Mouse (Mus musculus): ENCODE data around the gene Slc22a23.
"Not testable (repeated sequence)": the region's sequence is repeated elsewhere in the genome, so short reads cannot be mapped to it uniquely, and the experiment has no call there.

Gene Slc22a23

GRCm38 (mm10) chr13:34345128-34346085 is at the start of gene Slc22a23:
Slc22a23 (minus strand) TSS chr13:34345182.
- DNase-seq (ENCODE audit: low spot score in 2 of 2): peak in 1 of 2 experiments; percentile 70

- DNase-seq (ENCODE audit: low spot score in 2 of 2): not testable (repeated sequence)
These were observed 49.3 kb upstream of the Slc22a23 start for GRCm38 (mm10) chr13:34394305-34394704.

- no peak for DNase-seq (ENCODE audit: low spot score in 2 of 2)
These were observed 47.4 kb upstream of the Slc22a23 start for GRCm38 (mm10) chr13:34392376-34392775.

DNA sequence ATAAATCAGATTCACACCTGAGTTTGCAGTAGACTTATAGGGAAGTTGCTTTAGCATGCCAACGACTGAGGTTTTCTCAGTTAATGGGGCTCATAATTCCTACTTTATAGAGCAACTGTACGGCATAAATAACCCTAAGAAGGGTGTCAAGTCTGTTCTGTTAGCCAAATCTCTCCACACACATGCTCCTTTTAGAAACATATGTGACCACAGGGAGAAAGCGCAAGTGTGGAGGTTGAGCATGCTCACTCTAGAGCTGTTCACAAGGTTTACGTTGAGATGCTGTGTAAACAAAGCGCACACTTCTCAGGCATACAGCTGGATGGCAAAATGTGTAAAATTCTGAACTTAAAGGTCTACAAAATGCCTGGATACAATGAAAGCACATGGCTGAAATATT is 43.2 kb upstream of the Slc22a23 start:
- no peak for DNase-seq (ENCODE audit: low spot score in 2 of 2)

- DNase-seq (ENCODE audit: low spot score in 2 of 2): no peak
These were observed 38.4 kb upstream of the Slc22a23 start for GRCm38 (mm10) chr13:34383416-34383815.

DNA sequence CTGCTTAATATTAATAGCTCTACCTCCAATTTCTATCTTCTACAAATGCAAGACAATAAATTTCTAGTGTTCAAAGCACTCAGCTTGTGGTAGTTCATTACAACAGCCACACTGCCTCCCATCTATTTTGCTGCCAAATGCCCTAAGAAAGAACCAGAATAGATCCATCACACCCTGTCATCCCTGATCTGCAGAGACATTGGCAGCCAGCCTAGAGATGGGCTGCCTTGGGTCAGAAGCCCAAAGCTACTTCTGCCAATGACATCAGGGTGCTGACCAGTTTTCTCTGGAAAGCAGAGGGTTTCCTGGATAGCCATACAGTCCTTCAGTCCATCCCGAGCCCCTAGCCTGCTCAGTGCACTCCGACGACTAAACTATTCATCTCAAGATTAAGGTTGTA is 33.9 kb upstream of the Slc22a23 start:
- DNase-seq (ENCODE audit: low spot score in 2 of 2): no peak

- DNase-seq (ENCODE audit: low spot score in 2 of 2): peak; percentile 43 to 55
These were observed 30.2 kb upstream of the Slc22a23 start for GRCm38 (mm10) chr13:34375145-34375544.

- no peak for DNase-seq (ENCODE audit: low spot score in 2 of 2)
These were observed 28.0 kb upstream of the Slc22a23 start for GRCm38 (mm10) chr13:34372870-34373478.

GRCm38 (mm10) chr13:34371951-34372869 is 27.2 kb upstream of the Slc22a23 start:
- peak in 1 of 2 experiments; percentile 39 for DNase-seq (ENCODE audit: low spot score in 2 of 2)

- DNase-seq (ENCODE audit: low spot score in 2 of 2): no peak
These were observed 25.4 kb upstream of the Slc22a23 start for GRCm38 (mm10) chr13:34370281-34370825.

DNA sequence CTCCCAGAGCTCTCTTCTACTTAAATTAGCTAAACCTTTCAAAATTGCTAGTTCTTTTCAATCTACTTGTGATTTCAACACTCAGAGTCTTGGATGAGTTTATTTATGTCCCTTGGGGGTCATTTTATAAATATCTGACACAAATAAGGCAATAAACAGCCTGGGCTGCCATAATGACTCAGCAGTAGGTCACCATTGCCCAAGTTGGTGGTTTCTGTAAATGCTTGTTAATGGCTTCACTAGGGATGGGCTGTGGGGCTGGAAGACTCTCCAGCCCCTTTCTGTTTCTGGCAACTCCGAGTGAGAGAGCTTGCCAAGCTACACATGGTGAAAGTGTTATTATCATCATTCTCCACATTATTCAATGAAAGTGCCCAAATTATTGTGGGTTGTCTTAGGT is 20.2 kb upstream of the Slc22a23 start:
- DNase-seq (ENCODE audit: low spot score in 2 of 2): no peak

DNA sequence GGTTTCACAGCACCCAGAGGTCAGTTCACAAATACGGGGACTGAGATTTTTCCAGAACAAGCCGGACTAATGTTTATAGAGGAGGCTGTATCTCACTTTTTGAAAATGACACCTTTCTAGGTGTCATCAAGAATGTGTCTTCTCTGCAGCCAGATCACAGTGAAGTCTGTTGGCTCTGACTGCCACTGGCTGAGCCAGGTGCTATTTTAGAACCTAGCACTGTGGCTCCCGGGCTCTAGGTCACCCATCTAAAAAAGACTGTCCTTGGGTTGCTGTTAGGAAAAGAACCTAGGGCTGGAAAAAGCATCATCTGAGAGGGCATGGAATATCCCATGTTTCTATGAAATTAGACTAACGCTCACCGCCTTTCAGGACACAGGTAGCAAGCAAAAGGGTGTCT is 10.7 kb upstream of the Slc22a23 start:
- DNase-seq (ENCODE audit: low spot score in 2 of 2): no peak

DNA sequence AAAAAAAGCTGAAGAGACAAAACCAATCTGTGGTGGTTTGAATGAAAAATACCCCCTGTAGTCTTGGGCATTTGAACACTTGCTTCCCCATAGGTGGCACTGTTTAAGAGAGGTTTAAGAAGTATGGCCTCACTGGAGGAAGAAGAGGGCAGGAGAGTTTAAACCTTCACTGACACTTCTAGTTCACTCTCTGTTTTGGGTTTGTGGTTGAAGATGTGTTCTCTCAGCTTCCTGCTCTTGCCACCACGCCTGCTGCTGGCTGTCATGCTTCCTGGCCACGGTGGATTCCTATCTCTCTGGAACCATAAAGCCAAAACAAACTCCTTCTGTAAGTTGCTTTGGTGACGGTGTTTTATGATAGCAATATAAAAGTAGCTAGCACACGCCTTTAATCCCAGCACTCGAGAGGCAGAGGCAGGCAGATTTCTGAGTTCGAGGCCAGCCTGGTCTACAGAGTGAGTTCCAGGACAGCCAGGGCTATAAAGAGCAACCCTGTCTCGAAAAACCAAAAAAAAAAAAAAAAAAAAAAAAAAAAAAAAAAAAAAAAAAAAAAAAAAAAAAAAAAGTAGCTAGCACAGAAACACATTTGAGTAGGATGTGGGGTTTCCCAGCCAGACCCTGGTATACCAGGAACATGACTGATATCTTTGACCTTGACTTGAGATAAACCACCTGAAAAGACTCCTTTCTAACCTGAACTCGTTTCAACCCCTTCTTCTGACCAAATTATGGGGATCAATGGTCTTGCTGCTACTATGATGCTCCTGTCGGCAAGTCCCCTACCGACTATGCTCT is 10.0 kb upstream of the Slc22a23 start:
- DNase-seq (ENCODE audit: low spot score in 2 of 2): no peak

DNA sequence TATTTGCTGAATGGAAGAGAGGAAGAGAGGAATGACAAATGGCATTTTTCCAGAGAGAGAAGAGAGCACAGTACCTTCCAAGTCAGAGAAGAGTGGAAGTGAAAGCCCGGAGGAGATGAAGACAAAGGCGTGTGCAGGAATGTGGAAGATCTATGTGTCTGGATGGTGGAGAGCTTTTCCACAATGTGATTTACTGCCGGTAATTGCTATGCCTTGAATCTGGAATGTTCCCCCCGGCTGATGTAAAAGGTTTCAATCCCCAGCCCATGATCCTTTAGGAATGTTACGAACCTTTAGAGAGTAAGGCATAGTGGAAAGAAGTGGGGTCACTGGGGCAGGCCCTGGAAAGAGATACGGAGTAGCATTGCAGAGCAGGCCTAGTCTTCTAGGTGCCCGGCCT is 8.3 kb upstream of the Slc22a23 start:
- DNase-seq (ENCODE audit: low spot score in 2 of 2): no peak

- DNase-seq (ENCODE audit: low spot score in 2 of 2): no peak
These were observed 6.5 kb upstream of the Slc22a23 start for GRCm38 (mm10) chr13:34351437-34351836.

GRCm38 (mm10) chr13:34347960-34348889 is 3.2 kb upstream of the Slc22a23 start:
- DNase-seq (ENCODE audit: low spot score in 2 of 2): no peak

- DNase-seq (ENCODE audit: low spot score in 2 of 2): no peak
These were observed 1.8 kb upstream of the Slc22a23 start for GRCm38 (mm10) chr13:34346748-34347147.

DNA sequence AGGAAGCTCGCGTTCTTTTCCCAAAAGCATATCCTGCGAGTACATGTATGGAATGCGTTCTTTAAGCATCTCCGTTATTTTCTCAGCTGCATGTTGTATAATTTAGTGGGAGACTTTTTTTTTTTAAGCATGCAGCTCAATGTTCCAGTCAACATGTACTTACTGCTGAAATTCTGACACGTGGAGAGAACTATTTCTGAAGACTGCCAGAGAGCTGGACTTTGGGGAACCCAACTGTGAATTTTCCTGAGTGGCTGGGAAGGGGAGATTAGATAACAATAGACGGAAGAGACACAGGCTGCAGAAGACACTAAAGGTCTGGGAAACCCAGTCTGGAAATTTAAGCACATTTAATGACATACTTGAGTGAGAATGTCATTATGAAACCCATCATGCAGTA is 1.3 kb upstream of the Slc22a23 start:
- no peak for DNase-seq (ENCODE audit: low spot score in 2 of 2)

DNA sequence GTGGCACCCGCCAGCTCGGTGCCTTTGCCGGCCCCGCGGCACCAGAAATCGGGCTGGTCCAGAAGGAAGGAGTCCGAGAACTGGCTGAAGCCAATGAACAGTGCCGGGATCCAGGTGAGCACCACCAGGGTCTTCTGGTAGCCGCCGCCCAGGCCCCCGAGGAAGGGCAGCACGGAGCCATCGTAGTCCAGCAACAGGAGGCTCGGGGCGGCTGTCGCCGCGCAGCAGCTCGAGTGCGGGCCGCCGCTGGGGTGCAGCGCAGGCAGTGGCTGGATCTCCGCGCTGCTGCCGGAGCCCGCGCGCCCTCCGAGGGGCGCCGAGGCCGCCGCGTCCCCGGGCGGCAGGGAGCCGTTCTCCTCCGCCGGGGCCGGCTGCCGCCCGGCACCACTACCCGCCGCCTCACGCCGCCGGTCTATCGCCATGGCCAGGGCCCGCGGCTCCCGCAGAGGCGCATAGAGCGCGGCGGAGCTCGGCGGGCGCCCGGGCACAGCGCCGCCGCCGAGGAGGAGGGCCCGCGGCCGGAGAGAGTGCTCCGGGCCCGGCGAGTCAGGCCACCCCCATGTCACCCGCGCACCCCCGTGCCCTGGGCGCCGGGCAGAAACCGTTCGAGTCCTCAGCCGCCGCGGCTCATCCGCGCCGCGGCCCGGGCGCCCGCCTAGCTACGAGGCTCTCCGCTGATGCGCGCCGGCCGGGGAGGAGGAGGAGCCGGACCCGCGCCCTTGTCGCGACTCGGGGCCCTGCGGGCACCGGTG is 430 bp downstream of the Slc22a23 start:
- DNase-seq (ENCODE audit: low spot score in 2 of 2): no peak

Measured in left cerebral cortex, adult 9 months (tissue).